Comparison of ENCODE assay signal across 12 mouse cellular contexts in the genomic region with DNA sequence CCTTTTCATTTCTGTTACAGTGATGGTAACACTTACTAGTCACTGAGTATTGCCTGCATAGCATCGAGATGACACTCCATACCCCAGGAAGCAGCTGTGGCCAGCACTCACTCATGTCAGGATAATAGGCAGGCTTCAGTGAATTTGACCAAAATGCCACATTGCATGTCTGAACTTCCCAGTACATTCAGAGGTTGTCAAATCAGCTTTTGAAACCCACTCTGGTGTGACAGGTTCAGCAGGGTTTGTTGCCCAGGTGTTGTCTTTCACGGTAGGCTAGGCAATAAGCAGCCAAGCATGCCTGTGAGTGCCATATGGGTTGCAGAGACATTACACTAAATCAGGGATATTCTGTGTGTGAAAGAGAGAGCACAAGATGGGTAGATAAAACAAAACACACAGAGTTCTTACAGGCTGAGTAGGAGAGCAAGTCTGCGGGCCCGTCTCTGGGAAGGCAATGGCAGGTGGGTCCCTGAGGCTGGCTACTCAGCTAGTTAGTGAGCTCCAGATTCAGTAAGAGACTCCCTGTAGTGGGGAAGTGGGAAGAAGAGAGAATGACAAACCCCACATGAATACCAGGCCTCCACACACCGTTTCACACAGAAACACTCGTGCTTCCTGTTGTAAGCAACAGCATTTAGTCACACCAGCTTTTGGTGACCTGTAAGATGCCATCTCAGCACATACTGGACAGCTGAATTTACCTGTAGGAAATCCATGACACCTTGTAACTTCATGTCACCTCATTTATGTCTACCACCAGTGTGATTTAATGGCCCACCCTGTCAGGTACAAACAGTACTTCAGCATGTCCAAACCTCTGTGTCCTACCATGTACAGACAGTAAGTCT.
DNase-seq lines count a peak whose midpoint lies in the region; ATAC-seq lines count a peak whose summit lies in the region.
"Had no signal": no experiment of that assay in that cellular context is flagged by ENCODE, and none has a peak within 500 bp of the region (broad histone marks: within the 10 kb centered on the region; RNA-seq: fewer than 3 reads in every experiment).

No protein-coding gene starts in this region.

- H3K36me3 ChIP-seq in midbrain, embryonic 11.5 days (ENCODE audit: control insufficient read depth, insufficient read depth, low read length): no peaks in the 10 kb centered on the region
- H3K36me3 ChIP-seq in midbrain, embryonic 14.5 days (ENCODE audit: control insufficient read depth, insufficient read depth, low read length): no peaks in the 10 kb centered on the region
- no peaks in the 10 kb centered on the region for H3K36me3 ChIP-seq in hindbrain, embryonic 12.5 days
- no peaks in the 10 kb centered on the region for H3K36me3 ChIP-seq in splenic B cell, adult 2 months (ENCODE audit: control insufficient read depth, insufficient read depth, low read length, poor library complexity, severe bottlenecking)
- H3K36me3 ChIP-seq: heart, embryonic 10.5 days; limb, embryonic 15.5 days; neural tube, embryonic 12.5 days had no signal

- H3K4me3 ChIP-seq in midbrain, embryonic 11.5 days (ENCODE audit: low read depth, low read length): no peak overlapping the region
- no peak overlapping the region for H3K4me3 ChIP-seq in midbrain, embryonic 14.5 days (replicated peaks; ENCODE audit: low read depth, low read length)
- no peak overlapping the region for H3K4me3 ChIP-seq in hindbrain, embryonic 12.5 days
- H3K4me3 ChIP-seq: heart, embryonic 10.5 days; limb, embryonic 15.5 days; neural tube, embryonic 12.5 days had no signal

- no peaks in the 10 kb centered on the region for H3K4me1 ChIP-seq in midbrain, embryonic 11.5 days (ENCODE audit: control insufficient read depth, insufficient read depth, low read length)
- no peaks in the 10 kb centered on the region for H3K4me1 ChIP-seq in midbrain, embryonic 14.5 days (ENCODE audit: control insufficient read depth, insufficient read depth, low read length)
- H3K4me1 ChIP-seq in hindbrain, embryonic 12.5 days: peaks cover 16% of the 10 kb centered on the region

- no peaks in the 10 kb centered on the region for H3K27me3 ChIP-seq in midbrain, embryonic 11.5 days (ENCODE audit: control insufficient read depth, insufficient read depth, low read length)
- H3K27me3 ChIP-seq in midbrain, embryonic 14.5 days (ENCODE audit: control insufficient read depth, insufficient read depth, low read length): no peaks in the 10 kb centered on the region
- H3K27me3 ChIP-seq in hindbrain, embryonic 12.5 days: no peaks in the 10 kb centered on the region
- no peaks in the 10 kb centered on the region for H3K27me3 ChIP-seq in splenic B cell, adult 2 months (ENCODE audit: control insufficient read depth, insufficient read depth, low read length, poor library complexity, severe bottlenecking)
- H3K27me3 ChIP-seq: limb, embryonic 15.5 days; neural tube, embryonic 12.5 days had no signal

- no peak for ATAC-seq in midbrain, embryonic 11.5 days (ENCODE audit: low FRiP score)
- ATAC-seq in midbrain, embryonic 14.5 days (ENCODE audit: low FRiP score, low TSS enrichment): no peak
- peak; percentile 52 for ATAC-seq in hindbrain, embryonic 12.5 days (ENCODE audit: low FRiP score)
- ATAC-seq in activated CD4-positive, CD25-positive, alpha-beta regulatory T cell, adult 4 months: no peak

- WGBS in midbrain, embryonic 11.5 days: 68% methylated on average over 6 of the region's 6 CpGs
- 46% methylated on average over 6 of the region's 6 CpGs for WGBS in midbrain, embryonic 14.5 days
- WGBS in hindbrain, embryonic 12.5 days: 72% methylated on average over 6 of the region's 6 CpGs

- no peak overlapping the region for H3K27ac ChIP-seq in midbrain, embryonic 11.5 days (ENCODE audit: low read depth, low read length)
- H3K27ac ChIP-seq in midbrain, embryonic 14.5 days (replicated peaks; ENCODE audit: low read depth, low read length): no peak overlapping the region
- H3K27ac ChIP-seq in hindbrain, embryonic 12.5 days: peak overlapping the region; percentile 1; the same call in 1 of the 2 replicates
- H3K27ac ChIP-seq: heart, embryonic 10.5 days; limb, embryonic 15.5 days; neural tube, embryonic 12.5 days had no signal

- H3K4me2 ChIP-seq in midbrain, embryonic 11.5 days: no peak overlapping the region
- H3K4me2 ChIP-seq in midbrain, embryonic 14.5 days (ENCODE audit: low read length): no peak overlapping the region
- H3K4me2 ChIP-seq in hindbrain, embryonic 12.5 days (replicated peaks): no peak overlapping the region
- H3K4me2 ChIP-seq: limb, embryonic 15.5 days; neural tube, embryonic 12.5 days had no signal

- H3K9ac ChIP-seq in midbrain, embryonic 11.5 days (ENCODE audit: low read length): no peak overlapping the region
- no peak overlapping the region for H3K9ac ChIP-seq in midbrain, embryonic 14.5 days (replicated peaks; ENCODE audit: low read length)
- H3K9ac ChIP-seq in hindbrain, embryonic 12.5 days: no peak overlapping the region
- H3K9ac ChIP-seq: limb, embryonic 15.5 days; neural tube, embryonic 12.5 days had no signal

- DNase-seq in midbrain, embryonic 11.5 days (ENCODE audit: low spot score, missing footprints): peak; percentile 66
- DNase-seq in midbrain, embryonic 14.5 days: no peak
- DNase-seq in cerebellum, adult 9-10 months: peak; percentile 51
- DNase-seq in splenic B cell, adult 2 months (ENCODE audit: low read depth, low spot score): peak; percentile 55
- no peak for DNase-seq in left cerebral cortex, adult 11 months (ENCODE audit: low spot score)
- DNase-seq: adrenal gland, postnatal 10 days; lung, postnatal 4 days had no signal

- H3K9me3 ChIP-seq in midbrain, embryonic 11.5 days (ENCODE audit: control insufficient read depth, low read length): no peaks in the 10 kb centered on the region
- H3K9me3 ChIP-seq in midbrain, embryonic 14.5 days (ENCODE audit: control insufficient read depth, low read length): no peaks in the 10 kb centered on the region
- no peaks in the 10 kb centered on the region for H3K9me3 ChIP-seq in hindbrain, embryonic 12.5 days (replicated peaks)
- H3K9me3 ChIP-seq: heart, embryonic 10.5 days; limb, embryonic 15.5 days; neural tube, embryonic 12.5 days had no signal

Comparison
In these comparisons a context has a peak if more than half of its experiments do, and no peak if none do; other contexts are left out.
1. DNase-seq: peak in midbrain, embryonic 11.5 days (single experiment), cerebellum, adult 9-10 months (single experiment) and splenic B cell, adult 2 months (single experiment); none in midbrain, embryonic 14.5 days (single experiment) and left cerebral cortex, adult 11 months (single experiment).